Mouse (Mus musculus) spleen, postnatal 4 days (tissue): Measurements from ENCODE around the gene Mettl13.

Experiments used
- DNase-seq, 2 experiments: peaks; one replicate each; pipeline ENCODE4 v3.0.0; 2022; ENCODE audit warnings: low spot score in 2 of 2

Mettl13 gene

DNA sequence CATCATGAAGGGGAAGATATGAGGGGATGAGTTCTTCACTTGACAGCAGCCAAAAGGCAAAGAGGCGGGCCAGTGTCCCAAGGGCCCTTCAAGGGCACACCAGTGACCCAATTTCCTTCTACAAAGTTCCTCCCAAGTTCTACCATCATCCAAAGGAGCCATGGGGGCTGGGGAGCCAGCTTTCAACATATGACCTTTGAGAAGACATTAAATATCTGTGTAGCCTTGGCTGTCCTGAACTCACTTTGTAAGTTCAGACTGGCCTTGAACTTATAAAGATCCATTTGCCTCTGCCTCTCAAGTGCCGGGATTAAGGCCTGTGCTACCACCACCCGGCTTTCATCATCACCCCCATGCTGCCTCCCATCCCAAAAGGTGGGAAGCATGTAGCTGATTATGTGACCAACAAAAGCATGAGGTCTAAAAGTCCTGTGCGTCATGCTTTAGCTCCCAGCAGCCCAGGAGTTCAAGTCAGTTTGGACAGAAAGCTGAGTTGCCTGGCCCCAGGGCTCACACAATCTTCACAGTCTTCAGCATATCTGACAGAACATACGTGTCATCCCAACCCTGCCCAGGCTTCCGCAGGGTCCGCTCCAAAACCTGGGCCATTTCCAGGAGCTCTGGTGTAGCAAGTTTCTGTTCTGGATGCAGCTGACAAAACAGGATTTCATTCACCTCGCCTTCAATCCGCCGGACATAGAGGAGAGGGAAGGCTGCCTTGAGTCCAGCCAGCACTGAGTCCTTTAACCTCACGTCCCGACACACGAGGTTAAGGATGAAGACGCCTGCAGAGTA is 14.4 kb downstream of the Mettl13 start:
- DNase-seq = no peak

DNA sequence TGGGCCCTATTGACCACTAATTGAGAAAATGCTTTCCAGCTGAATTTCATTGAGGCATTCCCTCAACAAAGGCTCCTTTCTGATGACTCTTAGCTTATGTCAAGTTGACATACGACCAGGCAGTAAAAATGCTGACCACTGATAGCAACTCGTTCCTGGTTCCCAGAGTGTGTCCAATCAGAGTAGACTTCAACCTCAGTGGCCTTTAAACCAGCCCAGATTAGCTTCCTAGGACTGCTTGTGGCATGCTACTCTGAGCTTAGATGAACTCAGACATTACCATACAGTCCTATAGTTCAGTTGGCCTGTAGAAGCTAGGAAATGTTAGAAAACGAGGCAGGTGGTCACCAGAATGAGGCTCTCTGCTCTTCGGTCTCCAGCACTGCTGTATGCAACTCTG is 16.0 kb downstream of the Mettl13 start:
- DNase-seq = no peak

DNA sequence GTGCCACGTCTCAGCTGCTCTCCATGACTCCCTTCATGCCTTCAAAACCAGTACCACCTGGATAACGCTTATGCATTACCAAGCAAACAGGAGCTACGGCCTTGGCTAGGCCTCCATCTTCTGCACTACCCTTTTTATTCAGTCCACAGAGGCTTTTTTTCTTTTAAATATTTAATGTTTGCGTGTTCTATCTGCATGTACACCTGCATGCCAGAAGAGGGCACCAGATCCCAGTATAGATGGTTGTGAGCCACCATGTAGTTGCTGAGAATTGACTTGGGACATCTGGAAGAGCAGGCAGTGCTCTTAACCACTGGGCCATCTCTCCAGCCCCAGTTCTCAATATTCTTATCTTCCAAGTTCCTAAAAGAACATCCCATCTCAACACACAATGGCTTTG is 16.8 kb downstream of the Mettl13 start:
- no peak for DNase-seq

DNA sequence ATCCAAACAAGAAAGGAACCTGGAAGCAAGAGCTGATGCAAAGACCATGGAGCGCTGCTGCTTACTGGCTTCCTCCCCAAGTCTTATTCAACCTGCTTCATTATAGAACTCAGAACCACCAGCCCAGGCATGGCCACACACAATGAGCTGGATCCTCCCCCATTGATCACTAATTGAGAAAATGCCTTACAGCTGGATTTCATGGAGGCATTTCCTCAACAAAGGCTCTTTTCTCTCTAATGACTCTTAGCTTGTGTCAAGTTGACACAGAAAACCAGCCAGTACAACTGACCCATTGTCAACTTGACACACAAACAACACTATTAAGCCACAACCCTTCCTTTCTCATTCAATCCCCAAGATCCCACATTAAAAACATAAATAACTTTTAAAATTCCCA is 17.7 kb downstream of the Mettl13 start:
- no peak for DNase-seq

DNA sequence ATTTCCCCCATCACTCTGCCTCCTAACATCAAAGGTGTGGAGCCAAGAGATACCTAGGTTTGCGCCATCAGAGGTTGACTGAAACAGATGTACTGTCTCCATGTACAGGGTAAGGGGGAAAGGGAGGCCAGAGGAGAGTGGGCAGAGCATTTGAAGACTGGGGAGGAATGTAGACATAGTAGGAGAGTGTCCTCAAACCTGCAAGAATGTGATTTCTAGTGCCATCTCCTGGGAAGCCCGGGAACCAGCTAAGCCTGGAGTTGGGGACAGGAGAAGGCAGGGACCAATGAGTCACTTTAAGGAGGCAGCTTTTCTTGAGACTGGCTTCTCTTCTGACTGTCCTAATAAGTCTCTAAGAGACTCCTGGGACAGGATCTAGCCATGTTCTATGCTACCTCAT is 18.7 kb downstream of the Mettl13 start:
- no peak for DNase-seq

DNA sequence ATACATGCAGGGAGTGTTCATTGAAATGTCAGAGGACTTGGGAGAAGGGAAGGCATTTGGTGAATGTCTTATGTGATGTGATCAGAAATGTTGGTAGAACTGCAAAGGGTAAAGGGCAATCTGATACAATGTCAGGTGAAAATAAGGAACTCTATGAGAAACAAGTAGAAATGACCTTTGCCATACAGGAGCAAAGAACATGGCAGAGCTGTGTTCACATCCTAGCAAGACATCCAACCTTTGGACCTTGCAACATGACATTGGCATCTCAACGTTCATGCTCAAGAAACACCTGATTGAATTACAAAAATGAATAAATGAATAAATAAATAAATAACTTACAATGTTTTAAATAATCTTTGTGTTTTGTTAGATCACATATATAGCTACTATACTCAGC is 33.2 kb downstream of the Mettl13 start:
- DNase-seq = no peak

DNA sequence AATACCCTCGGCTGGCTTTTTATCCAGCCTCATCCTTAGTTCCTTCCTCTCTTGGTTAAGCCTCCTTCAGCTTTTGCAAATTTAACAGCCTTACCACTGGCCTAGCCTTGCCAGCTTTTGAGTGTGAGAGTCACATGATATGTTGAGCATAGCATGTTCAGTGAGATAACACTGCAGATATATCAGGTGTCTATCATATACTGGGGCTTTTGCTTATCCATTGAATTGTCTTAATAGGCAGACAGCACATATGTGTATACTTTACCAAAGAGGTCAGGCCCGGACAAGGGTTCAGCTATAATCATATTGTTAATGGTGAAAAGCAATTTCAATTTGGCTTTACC is 38.4 kb downstream of the Mettl13 start:
- DNase-seq = no peak

DNA sequence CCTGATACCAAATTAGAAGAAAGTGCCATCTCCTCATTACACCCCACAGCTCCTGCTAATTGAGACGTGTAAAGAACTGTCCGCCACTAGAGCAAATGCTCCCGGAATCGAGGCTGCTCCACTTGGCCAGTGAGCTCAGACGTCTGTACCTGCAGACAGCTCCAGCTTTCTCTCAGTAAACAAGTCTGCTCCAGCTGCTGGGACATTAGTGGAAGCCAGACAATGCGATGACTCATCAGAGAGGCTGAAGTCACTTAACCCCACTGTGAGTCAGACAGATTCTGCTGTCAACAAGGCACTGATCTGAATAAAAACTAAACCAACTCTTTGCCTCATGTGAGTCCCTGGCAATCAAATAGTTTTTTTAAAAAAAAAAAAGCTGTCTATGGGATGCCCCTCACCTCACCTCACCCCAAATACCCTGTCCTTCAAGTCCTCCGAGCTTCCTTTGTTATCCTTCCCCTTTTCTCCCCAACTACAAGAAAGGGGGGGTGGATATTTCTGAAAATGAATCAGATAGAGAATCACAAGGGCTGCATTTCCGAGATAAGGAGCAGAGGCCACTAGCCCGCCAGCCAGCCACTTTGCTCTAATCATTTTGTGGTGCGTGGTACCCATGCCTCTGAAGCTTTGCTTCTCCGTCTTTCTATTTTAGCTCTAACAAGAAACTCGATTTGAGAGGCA is 38.9 kb downstream of the Mettl13 start:
- DNase-seq = no peak

DNA sequence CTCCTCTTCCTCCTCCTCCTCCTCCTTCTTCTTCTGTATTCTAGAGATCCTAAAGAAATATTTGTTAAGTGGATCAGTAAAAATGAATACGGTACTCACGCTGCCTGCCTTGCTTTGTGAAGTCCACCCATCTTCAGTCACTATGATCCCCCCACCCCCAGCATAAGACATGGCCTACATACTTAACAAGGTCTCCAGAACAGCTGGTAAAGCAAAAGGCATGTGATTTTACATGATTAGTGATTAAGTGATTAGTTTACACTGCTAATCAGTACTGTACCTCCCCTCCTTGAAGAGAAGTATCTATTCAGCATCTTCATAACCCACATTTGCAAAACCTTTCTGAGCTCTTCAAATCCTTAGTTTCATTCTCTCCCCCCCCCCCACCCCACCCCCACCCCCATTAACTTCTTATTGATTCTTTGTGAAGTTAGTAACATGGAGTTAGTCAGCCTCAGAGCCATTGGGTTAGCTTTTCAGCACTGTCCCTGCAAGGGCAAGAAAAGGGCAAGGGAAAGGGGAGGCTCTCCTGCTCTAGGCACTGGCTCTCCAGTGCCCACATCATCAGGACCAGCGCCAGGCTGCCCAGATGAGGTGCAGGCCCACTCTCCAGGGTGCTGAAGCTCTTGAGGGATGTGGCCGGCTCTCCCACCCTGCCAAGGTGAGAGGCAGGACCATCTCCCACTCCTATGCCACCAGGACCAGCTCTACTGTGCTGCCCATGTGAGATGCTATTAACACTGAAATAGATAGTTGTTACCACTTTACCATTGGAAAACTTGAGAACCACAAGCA is 39.9 kb downstream of the Mettl13 start:
- no peak for DNase-seq

DNA sequence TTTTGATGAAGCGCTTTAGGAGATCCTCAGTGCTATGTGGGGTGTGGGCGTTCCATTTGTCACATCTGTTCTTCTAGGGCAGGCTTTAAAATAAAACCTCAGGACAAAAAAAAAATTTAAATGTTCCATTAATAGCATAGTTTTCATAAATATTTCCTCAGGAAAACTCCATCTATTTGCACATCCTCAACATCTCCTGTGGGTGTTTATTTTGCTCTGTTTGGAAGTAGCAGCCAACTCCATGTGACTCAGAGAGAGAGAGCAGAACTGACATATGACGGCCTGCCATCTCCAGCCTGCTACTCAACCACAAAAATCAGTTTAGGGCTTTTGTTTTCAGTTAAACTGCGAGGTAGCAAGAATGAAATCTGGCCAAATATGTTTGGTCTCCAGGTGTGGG is 41.8 kb downstream of the Mettl13 start:
- no peak for DNase-seq

DNA sequence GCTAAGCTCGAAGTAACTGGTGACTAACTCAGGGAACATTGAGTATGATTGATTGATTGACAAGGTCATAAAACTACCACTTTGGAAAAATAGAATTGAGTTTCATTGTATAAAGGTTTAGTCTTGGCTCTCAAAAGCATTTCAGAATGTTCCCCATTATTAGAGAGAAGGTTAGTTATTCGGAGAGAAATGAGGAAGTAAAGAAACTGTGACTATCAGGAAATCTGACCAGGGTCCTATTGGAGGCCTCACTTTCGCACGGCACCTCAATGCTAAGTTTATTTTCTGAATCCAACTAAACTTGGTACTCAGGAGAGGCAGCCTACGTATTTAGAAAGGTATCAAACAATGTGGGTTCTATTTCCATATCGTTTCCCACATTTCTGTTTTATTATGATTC is 42.7 kb downstream of the Mettl13 start:
- no peak for DNase-seq
